Mouse (Mus musculus): ENCODE data around the gene Armc6. TPM values are rescaled to one million over a fixed set of nuclear protein-coding genes. Genes with fewer than 3 reads are reported as not detected.

Gene Armc6
- polyA plus RNA-seq, 1 experiment from 2014 or later: 14.1 TPM

- TF ChIP-seq CTCF (IDR thresholded peaks at IDR 0.05; ENCODE audit: low read depth): no peak
These were observed 63.5 kb downstream of the Armc6 start for GRCm38 (mm10) chr8:70170748-70171147.

More at GRCm38 (mm10) chr8:70170748-70171147, 63.5 kb downstream of the Armc6 start:
- Histone ChIP-seq H3K4me3 (replicated peaks; ENCODE audit: low read depth, low read length) (no peak overlapping the region), H3K4me1 (replicated peaks; ENCODE audit: insufficient read depth, low read length) (no peaks in the 10 kb centered on the region), H3K9me3 (replicated peaks; ENCODE audit: low read length) (no peaks in the 10 kb centered on the region), H3K27ac (no peak overlapping the region), H3K9ac (ENCODE audit: low read depth, low read length) (no peak overlapping the region), H3K4me2 (ENCODE audit: low read length) (no peak overlapping the region), H3K36me3 (ENCODE audit: insufficient read depth, low read length) (no peaks in the 10 kb centered on the region), H3K27me3 (ENCODE audit: insufficient read depth, low read length) (no peaks in the 10 kb centered on the region)
- WGBS: 70% methylated on average over 3 of the region's 3 CpGs
- ATAC-seq (replicated peaks; ENCODE audit: low FRiP score, low read depth) (no peak), DNase-seq (ENCODE audit: low spot score) (no peak)

Other genes starting within 250 kb of the Armc6 start
- 41.7 and 49.5 TPM in 2 replicates for gene Gatad2a, start 238.1 kb downstream of the Armc6 start, polyA plus RNA-seq (2015; fragmentation: Nextera tagmentation; extraction: Ambion mirVana)
- gene Mau2, start 191.7 kb downstream of the Armc6 start, polyA plus RNA-seq (2015; fragmentation: Nextera tagmentation; extraction: Ambion mirVana): 33.8 and 36.8 TPM in 2 replicates
- gene Sugp1, start 191.7 kb downstream of the Armc6 start, polyA plus RNA-seq (2015; fragmentation: Nextera tagmentation; extraction: Ambion mirVana): 33.2 and 34.4 TPM in 2 replicates
- gene Tm6sf2, start 161.5 kb downstream of the Armc6 start, polyA plus RNA-seq (2015; fragmentation: Nextera tagmentation; extraction: Ambion mirVana): 0.71 and 1.1 TPM in 2 replicates
- gene Hapln4, start 151.0 kb downstream of the Armc6 start, polyA plus RNA-seq (2015; fragmentation: Nextera tagmentation; extraction: Ambion mirVana): not detected in 2 replicates
- gene Ncan, start 113.6 kb downstream of the Armc6 start, polyA plus RNA-seq (2015; fragmentation: Nextera tagmentation; extraction: Ambion mirVana): 0.03 TPM in 2 replicates
- gene Nr2c2ap, start 103.1 kb downstream of the Armc6 start, polyA plus RNA-seq (2015; fragmentation: Nextera tagmentation; extraction: Ambion mirVana): 30.1 and 34.1 TPM in 2 replicates
- gene Rfxank, start 95.3 kb downstream of the Armc6 start, polyA plus RNA-seq (2015; fragmentation: Nextera tagmentation; extraction: Ambion mirVana): 13.4 and 13.7 TPM in 2 replicates
- gene Borcs8, start 95.0 kb downstream of the Armc6 start, polyA plus RNA-seq (2015; fragmentation: Nextera tagmentation; extraction: Ambion mirVana): 48.3 and 49.3 TPM in 2 replicates
- gene Mef2b, start 94.8 kb downstream of the Armc6 start, polyA plus RNA-seq (2015; fragmentation: Nextera tagmentation; extraction: Ambion mirVana): 0.28 and 0.37 TPM in 2 replicates
- 52.3 and 62.4 TPM in 2 replicates for gene Tmem161a, start 62.1 kb downstream of the Armc6 start, polyA plus RNA-seq (2015; fragmentation: Nextera tagmentation; extraction: Ambion mirVana)
- gene Slc25a42, start 22.2 kb downstream of the Armc6 start, polyA plus RNA-seq (2015; fragmentation: Nextera tagmentation; extraction: Ambion mirVana): 5.6 TPM in 2 replicates
- gene Sugp2, start 240 bp downstream of the Armc6 start, polyA plus RNA-seq (2015; fragmentation: Nextera tagmentation; extraction: Ambion mirVana): 14.0 and 17.1 TPM in 2 replicates
- gene Homer3, start 48.4 kb upstream of the Armc6 start, polyA plus RNA-seq (2015; fragmentation: Nextera tagmentation; extraction: Ambion mirVana): 48.9 and 50.0 TPM in 2 replicates
- 41.0 and 43.0 TPM in 2 replicates for gene Ddx49, start 68.0 kb upstream of the Armc6 start, polyA plus RNA-seq (2015; fragmentation: Nextera tagmentation; extraction: Ambion mirVana)
- gene Cope, start 68.1 kb upstream of the Armc6 start, polyA plus RNA-seq (2015; fragmentation: Nextera tagmentation; extraction: Ambion mirVana): 309 and 334 TPM in 2 replicates
- 1.9 and 2.1 TPM in 2 replicates for gene Cers1, start 81.3 kb upstream of the Armc6 start, polyA plus RNA-seq (2015; fragmentation: Nextera tagmentation; extraction: Ambion mirVana)
- 3.8 and 4.0 TPM in 2 replicates for gene Gdf1, start 95.4 kb upstream of the Armc6 start, polyA plus RNA-seq (2015; fragmentation: Nextera tagmentation; extraction: Ambion mirVana)
- 11.6 and 12.5 TPM in 2 replicates for gene Upf1, start 118.8 kb upstream of the Armc6 start, polyA plus RNA-seq (2015; fragmentation: Nextera tagmentation; extraction: Ambion mirVana)
- 0.24 and 0.28 TPM in 2 replicates for gene Comp, start 139.1 kb upstream of the Armc6 start, polyA plus RNA-seq (2015; fragmentation: Nextera tagmentation; extraction: Ambion mirVana)
- 13.6 and 14.6 TPM in 2 replicates for gene Crtc1, start 205.1 kb upstream of the Armc6 start, polyA plus RNA-seq (2015; fragmentation: Nextera tagmentation; extraction: Ambion mirVana)
- gene Klhl26, start 242.5 kb upstream of the Armc6 start, polyA plus RNA-seq (2015; fragmentation: Nextera tagmentation; extraction: Ambion mirVana): 19.1 and 19.5 TPM in 2 replicates